Mouse (Mus musculus): ENCODE data around the gene Trim46.

- TF ChIP-seq POLR2A (IDR thresholded peaks at IDR 0.05; ENCODE audit: insufficient read length, low read depth) (no peak), MAX (IDR thresholded peaks at IDR 0.05; ENCODE audit: low read depth) (no peak), POLR2AphosphoS2 (IDR thresholded peaks at IDR 0.05; ENCODE audit: insufficient read length, low read depth) (no peak), MYOG (IDR thresholded peaks at IDR 0.05; ENCODE audit: control insufficient read depth in 1 of 3, insufficient read depth in 1 of 3, insufficient read length in 2 of 3, low read depth in 2 of 3) (no peak), E2F4 (IDR thresholded peaks at IDR 0.05; ENCODE audit: insufficient read depth) (no peak), USF1 (IDR thresholded peaks at IDR 0.05; ENCODE audit: low read depth) (no peak), SRF (IDR thresholded peaks at IDR 0.05; ENCODE audit: control insufficient read depth, insufficient read length, low read depth) (no peak), TCF3 (IDR thresholded peaks at IDR 0.05; ENCODE audit: insufficient read length, low read depth) (no peak)
Observed at GRCm38 (mm10) chr3:89209731-89210130, 36.4 kb downstream of the Trim46 start.

Measured in myocyte (in vitro differentiated cells).